Mouse (Mus musculus): Measurements from ENCODE around the gene Phkg2.

DNA sequence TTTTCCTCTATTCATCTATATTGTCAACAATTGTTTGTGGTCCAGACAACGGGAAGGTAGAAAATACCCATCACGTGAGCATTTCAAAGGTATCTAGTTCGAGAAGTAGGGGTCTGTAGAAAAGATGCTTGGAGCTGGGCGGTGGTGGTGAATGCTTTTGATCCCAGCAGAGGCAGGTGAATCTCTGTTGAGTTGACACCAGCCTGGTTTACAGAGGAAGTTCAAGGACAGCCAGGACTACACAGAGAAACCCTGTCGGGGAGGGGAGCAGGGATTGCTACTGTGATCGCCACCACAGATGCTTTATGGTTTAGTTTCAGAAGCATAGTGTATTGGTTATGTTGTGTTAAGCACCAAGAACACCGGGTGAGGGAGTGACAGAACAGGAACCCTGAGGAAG, 975 bp downstream of the Phkg2 start:
- TF ChIP-seq POLR2A (IDR thresholded peaks at IDR 0.05; ENCODE audit: control insufficient read depth, low read depth, low read length) (no peak), CTCF (IDR thresholded peaks at IDR 0.05; ENCODE audit: control insufficient read depth, insufficient read depth, insufficient replicate concordance, low read depth, low read length) (no peak)

All from testis, adult 2 months (tissue).